Mouse (Mus musculus): ENCODE results near the gene Snhg11. TPM values are rescaled to one million over a fixed set of nuclear protein-coding genes. Genes with fewer than 3 reads are reported as not detected.
"Not testable (repeated sequence)": the region's sequence is repeated elsewhere in the genome, so short reads cannot be mapped to it uniquely, and the experiment has no call there.

Snhg11 gene
- total RNA-seq, 2 experiments from 2014 or later: 566 to 626 TPM

DNA sequence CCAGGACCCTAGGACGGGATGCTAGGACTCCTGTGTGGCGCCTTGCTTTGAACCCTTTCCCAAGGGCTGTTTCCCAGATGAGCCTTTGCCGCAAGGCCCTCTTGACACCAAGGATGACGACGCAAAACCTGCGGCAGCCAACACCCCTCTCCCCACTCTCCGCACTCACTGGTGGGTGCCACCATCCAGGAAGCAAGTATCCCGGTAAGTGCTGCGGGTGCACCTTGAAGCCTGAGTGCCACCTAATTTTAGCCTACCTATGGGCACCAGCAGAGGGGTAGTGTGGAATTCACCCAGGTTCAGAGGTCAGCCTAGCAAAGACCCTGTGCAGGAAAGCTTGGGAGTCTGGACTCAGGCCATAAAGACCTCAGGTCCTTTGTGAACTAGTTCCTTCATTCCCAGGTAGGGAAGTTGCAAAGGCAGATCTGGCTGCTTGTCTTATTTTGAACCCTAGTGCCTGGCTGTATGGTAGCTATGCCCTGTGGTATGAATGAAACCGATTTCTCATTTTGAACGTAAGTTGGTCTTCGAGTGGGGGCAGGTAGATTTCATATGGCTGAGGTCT is 767 bp downstream of the Snhg11 start:
- TF ChIP-seq CTCF (conservative IDR thresholded peaks at IDR 0.05): no peak
- Histone ChIP-seq H3K27ac (peak overlapping the region; percentile 91), H3K4me3 (peak overlapping the region; percentile 75)
- DNase-seq (ENCODE audit: low spot score in 2 of 2): no peak

GRCm38 (mm10) chr2:158376798-158377197 is 1.4 kb downstream of the Snhg11 start:
- DNase-seq (ENCODE audit: low spot score in 2 of 2): peak in 1 of 2 experiments; percentile 41
- Histone ChIP-seq H3K27ac (peak overlapping the region; percentile 91), H3K4me3 (peak overlapping the region; percentile 75)
- TF ChIP-seq CTCF (conservative IDR thresholded peaks at IDR 0.05): no peak

GRCm38 (mm10) chr2:158377811-158378210 is 2.4 kb downstream of the Snhg11 start:
- no peak for TF ChIP-seq CTCF (conservative IDR thresholded peaks at IDR 0.05)
- H3K27ac ChIP-seq: peak overlapping the region; percentile 91
- peak overlapping the region; percentile 75 for H3K4me3 ChIP-seq
- peak in 1 of 2 experiments; percentile 32 for DNase-seq (ENCODE audit: low spot score in 2 of 2)

GRCm38 (mm10) chr2:158379354-158380078 is 4.1 kb downstream of the Snhg11 start:
- Histone ChIP-seq H3K4me3 (peak overlapping the region; percentile 8; the same call in 1 of the 2 replicates), H3K27ac (no peak overlapping the region; the same call in 1 of the 2 replicates)

DNA sequence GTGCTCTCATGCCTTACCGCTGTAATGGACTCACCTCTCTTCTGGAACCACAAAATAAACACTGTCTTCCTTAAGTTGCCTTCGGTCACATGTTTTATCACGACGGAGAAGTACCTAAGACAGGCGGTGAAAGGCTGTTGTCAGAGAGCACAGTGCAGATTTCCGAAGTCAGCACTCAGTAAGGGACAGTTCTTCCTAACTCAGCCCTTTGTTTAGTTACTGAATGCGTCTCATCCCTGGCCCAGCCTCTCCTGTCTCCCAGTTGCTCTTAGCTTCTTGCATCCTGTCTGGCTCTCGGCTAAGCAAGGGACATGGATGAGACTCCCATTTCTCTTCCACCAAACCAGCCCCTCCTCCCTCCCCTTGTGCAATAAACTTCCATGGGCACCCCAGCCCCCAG is 10.6 kb downstream of the Snhg11 start:
- no peak for TF ChIP-seq CTCF (conservative IDR thresholded peaks at IDR 0.05)
- no peak for DNase-seq (ENCODE audit: low spot score in 2 of 2)
- no peak overlapping the region for H3K4me3 ChIP-seq

More at GRCm38 (mm10) chr2:158379354-158380078, 4.1 kb downstream of the Snhg11 start:
- DNase-seq (ENCODE audit: low spot score in 2 of 2): peak; percentile 61 to 68
- peak; percentile 98 for TF ChIP-seq CTCF (conservative IDR thresholded peaks at IDR 0.05)

DNA sequence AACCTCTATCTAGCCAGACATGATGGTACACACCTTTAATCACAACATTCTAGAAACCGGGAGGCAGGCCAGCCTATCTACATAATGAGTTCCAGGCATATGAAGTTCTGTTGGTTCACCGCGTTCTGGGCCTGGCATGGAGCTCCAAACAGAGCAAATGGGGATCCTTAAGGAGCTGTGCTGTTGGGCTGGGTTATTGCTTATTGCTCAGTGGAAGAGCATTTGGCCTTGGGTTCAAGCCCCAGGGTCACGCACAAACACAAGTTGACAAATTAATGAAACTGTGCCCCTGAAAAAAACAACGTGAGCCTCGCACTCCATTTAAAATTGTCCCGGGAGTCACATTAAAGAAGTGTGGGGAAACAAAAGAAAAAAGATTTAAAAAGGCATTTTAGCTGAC is 14.0 kb downstream of the Snhg11 start:
- Histone ChIP-seq H3K27ac (no peak overlapping the region), H3K4me3 (no peak overlapping the region)
- TF ChIP-seq CTCF (conservative IDR thresholded peaks at IDR 0.05): no peak
- DNase-seq (ENCODE audit: low spot score in 2 of 2): no peak

More for the DNA sequence above, 10.6 kb downstream of the Snhg11 start:
- no peak overlapping the region for H3K27ac ChIP-seq

DNA sequence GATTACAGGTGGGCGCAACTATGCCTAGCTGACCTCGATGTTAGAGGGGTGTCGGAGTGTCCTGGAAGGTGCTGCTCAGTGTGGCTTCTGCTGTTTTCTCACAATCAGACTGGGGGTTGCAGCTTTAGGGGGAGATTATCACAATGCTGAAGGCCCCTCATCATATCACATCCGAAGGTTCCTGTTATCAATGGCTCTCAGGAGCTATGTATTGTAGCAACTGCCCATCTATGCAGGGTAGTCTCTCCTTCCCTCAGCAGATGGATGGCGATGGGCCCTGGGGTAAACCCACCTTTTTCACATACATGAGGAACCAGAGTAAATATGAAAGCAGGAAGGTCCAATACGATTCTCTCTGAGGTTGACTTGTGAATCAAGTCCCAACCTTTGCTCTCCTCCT is 20.9 kb downstream of the Snhg11 start:
- DNase-seq (ENCODE audit: low spot score in 2 of 2): no peak
- H3K4me3 ChIP-seq: no peak overlapping the region
- TF ChIP-seq CTCF (conservative IDR thresholded peaks at IDR 0.05): no peak
- H3K27ac ChIP-seq: no peak overlapping the region

DNA sequence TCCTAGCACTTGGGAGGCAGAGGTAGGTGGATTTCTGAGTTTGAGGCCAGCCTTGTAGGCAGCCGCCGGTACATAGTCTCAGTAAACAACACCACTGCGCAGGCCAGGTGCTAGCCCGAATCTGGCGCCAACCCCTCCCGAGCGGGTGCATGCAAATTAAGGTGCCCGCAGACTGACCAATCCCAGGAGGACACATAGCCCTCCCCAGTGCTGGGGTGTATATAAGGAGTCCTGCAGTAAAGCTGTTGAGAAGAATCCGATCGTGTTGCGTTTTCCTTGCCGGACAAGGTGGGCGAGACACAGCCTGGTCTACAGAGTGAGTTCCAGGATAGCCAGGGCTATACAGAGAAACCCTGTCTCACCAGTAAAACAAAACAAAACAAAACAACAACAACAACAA is 21.7 kb downstream of the Snhg11 start:
- not testable (repeated sequence) for H3K4me3 ChIP-seq; H3K27ac ChIP-seq; DNase-seq (ENCODE audit: low spot score in 2 of 2)

DNA sequence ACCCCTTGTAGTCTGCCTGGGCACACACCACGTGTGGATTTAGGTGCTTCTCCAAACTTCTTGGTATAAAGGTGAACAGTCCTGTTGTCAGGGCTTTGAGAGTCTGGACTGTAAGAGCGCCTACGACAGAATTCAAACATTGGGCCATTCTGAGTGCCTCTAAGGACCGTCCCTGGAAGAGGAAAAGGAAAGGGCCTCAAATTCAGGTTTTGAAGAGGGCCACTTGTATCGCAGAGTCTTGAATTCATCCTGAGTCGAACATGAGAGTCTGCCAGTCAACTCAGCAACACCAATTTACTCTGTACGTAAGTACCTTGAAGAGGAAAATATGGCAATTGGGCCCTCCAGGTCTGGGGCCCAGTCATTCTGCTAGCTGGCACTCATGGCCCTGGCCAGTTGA is 27.5 kb downstream of the Snhg11 start:
- no peak for TF ChIP-seq CTCF (conservative IDR thresholded peaks at IDR 0.05)
- no peak overlapping the region for H3K27ac ChIP-seq
- no peak overlapping the region for H3K4me3 ChIP-seq
- DNase-seq (ENCODE audit: low spot score in 2 of 2): no peak

DNA sequence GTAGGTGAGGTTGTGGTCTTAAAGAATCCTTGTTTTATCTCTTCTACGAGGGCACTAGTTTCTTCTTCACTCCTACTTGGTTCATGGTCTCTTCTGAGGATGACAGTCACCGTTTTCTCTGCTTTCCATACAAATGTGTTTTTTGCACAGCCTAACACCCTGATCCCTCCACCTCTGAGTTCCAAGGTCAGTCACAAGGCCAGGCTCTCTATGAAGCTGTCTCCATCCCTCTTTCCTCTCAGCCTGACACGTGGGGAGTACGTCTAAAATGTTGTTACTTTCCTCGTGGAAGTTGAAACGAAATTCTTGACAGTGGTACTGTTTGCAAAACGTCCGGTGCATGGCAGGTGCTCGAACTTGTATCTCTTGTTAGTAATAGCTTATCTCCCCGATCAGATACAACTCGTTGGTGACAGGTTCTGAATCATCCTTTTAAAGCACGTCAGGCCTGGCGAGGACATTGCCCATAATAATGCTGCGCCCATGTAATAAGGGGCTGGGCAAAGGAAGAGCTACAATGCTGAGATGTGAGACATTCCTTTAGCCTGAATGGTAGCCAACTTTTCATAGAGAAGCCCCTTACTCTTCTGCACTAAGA is 33.7 kb downstream of the Snhg11 start:
- DNase-seq (ENCODE audit: low spot score in 2 of 2): no peak
- TF ChIP-seq CTCF (conservative IDR thresholded peaks at IDR 0.05): no peak
- peak overlapping the region; percentile 87 for H3K27ac ChIP-seq
- peak overlapping the region; percentile 56 for H3K4me3 ChIP-seq

GRCm38 (mm10) chr2:158409595-158410021 is 34.2 kb downstream of the Snhg11 start, which contains the start of gene Ralgapb:
Gene Ralgapb, plus strand, starts transcription at chr2:158409848.
- Histone ChIP-seq H3K27ac (peak within 1 kb of the TSS; percentile 87), H3K4me3 (peak within 1 kb of the TSS; percentile 94)
- peak; percentile 99 for DNase-seq (ENCODE audit: low spot score in 2 of 2)
- peak; percentile 85 for TF ChIP-seq CTCF (conservative IDR thresholded peaks at IDR 0.05)

GRCm38 (mm10) chr2:158410022-158411014 is 34.9 kb downstream of the Snhg11 start:
- H3K27ac ChIP-seq: peak overlapping the region; percentile 87
- peak in 1 of 2 experiments; percentile 17 for DNase-seq (ENCODE audit: low spot score in 2 of 2)
- H3K4me3 ChIP-seq: peak overlapping the region; percentile 94
- TF ChIP-seq CTCF (conservative IDR thresholded peaks at IDR 0.05): peak; percentile 62

All from layer of hippocampus, adult 2 months (tissue).